ENCODE assay signal across 13 mouse cellular contexts in genomic region chr7:132385456-132386130, GRCm38 (mm10).
DNase-seq lines count a peak whose midpoint lies in the region; ATAC-seq and TF ChIP-seq lines count a peak whose summit lies in the region.
"Had no signal": no experiment of that assay in that cellular context is flagged by ENCODE, and none has a peak within 500 bp of the region (broad histone marks: within the 10 kb centered on the region; RNA-seq: fewer than 3 reads in every experiment).

No protein-coding gene starts in this region.

- no peak for TF ChIP-seq POLR2A in kidney, adult 2 months (IDR thresholded peaks at IDR 0.05; ENCODE audit: low read depth, low read length)

- no peak overlapping the region for H3K4me3 ChIP-seq in forebrain, embryonic 11.5 days (ENCODE audit: low read depth, low read length)
- H3K4me3 ChIP-seq in limb, embryonic 10.5 days = no peak overlapping the region
- H3K4me3 ChIP-seq in kidney, adult 2 months (ENCODE audit: insufficient read depth, low read depth, low read length) = no peak overlapping the region
- H3K4me3 ChIP-seq: heart, embryonic 12.5 days had no signal

- 27% methylated on average over 7 of the region's 7 CpGs for WGBS in forebrain, embryonic 11.5 days
- WGBS in limb, embryonic 10.5 days = 37% methylated on average over 7 of the region's 7 CpGs
- WGBS in kidney, adult 2 months = 74% methylated on average over 7 of the region's 7 CpGs

- ATAC-seq in forebrain, embryonic 11.5 days (replicated peaks; ENCODE audit: low FRiP score) = peak; percentile 51; the same call in 1 of the 2 replicates

- peak; percentile 38 for DNase-seq in layer of hippocampus, adult 9-11 months
- no peak for DNase-seq in layer of hippocampus, postnatal 10 days (ENCODE audit: low spot score in 2 of 2)
- no peak for DNase-seq in forebrain, embryonic 11.5 days (ENCODE audit: low spot score)
- no peak for DNase-seq in limb, embryonic 10.5 days (ENCODE audit: low spot score)
- DNase-seq in retina, embryonic 14.5 days (ENCODE audit: low spot score) = peak; percentile 38
- DNase-seq in kidney, adult 2 months = no peak
- DNase-seq in thymus, postnatal 0 days (ENCODE audit: low spot score) = no peak
- DNase-seq in gastrocnemius, postnatal 36 days = no peak
- DNase-seq: kidney, postnatal 36 days; liver; thymus, adult 2 months had no signal

- 0 out of 2 replicates have a peak overlapping the region, but pooled peaks have one; percentile 12 for H3K27ac ChIP-seq in forebrain, embryonic 11.5 days (ENCODE audit: low read depth, low read length)
- peak overlapping the region; percentile 12; the same call in 1 of the 2 replicates for H3K27ac ChIP-seq in limb, embryonic 10.5 days
- no peak overlapping the region for H3K27ac ChIP-seq in kidney, adult 2 months (ENCODE audit: insufficient read depth, low read depth, low read length)
- H3K27ac ChIP-seq: macrophage had no signal

- no peak for TF ChIP-seq CTCF in kidney, adult 2 months (conservative IDR thresholded peaks at IDR 0.05; ENCODE audit: insufficient read depth, insufficient read length, low read depth, low read length)

- H3K4me2 ChIP-seq in forebrain, embryonic 11.5 days (ENCODE audit: low read depth, low read length, severe bottlenecking) = no peak overlapping the region
- H3K4me2 ChIP-seq: heart, embryonic 12.5 days had no signal

- H3K9me3 ChIP-seq in forebrain, embryonic 11.5 days (ENCODE audit: control insufficient read depth, low read length) = no peaks in the 10 kb centered on the region
- H3K9me3 ChIP-seq in limb, embryonic 10.5 days (replicated peaks) = no peaks in the 10 kb centered on the region
- H3K9me3 ChIP-seq: heart, embryonic 12.5 days had no signal

- H3K4me1 ChIP-seq in forebrain, embryonic 11.5 days (replicated peaks; ENCODE audit: control insufficient read depth, insufficient read depth, low read length) = peaks cover 12% of the 10 kb centered on the region
- peaks cover 37% of the 10 kb centered on the region for H3K4me1 ChIP-seq in limb, embryonic 10.5 days
- H3K4me1 ChIP-seq in kidney, adult 2 months (ENCODE audit: control insufficient read depth, insufficient read depth, low read length) = no peaks in the 10 kb centered on the region

- H3K9ac ChIP-seq in forebrain, embryonic 11.5 days (ENCODE audit: low read length) = no peak overlapping the region; the same call in 1 of the 2 replicates
- H3K9ac ChIP-seq: heart, embryonic 12.5 days had no signal

- intact Hi-C loops in gastrocnemius, postnatal 36 days (cut with DNase I) = no loop called here

- H3K36me3 ChIP-seq in forebrain, embryonic 11.5 days (ENCODE audit: control insufficient read depth, insufficient read depth, low read length) = no peaks in the 10 kb centered on the region
- no peaks in the 10 kb centered on the region for H3K36me3 ChIP-seq in limb, embryonic 10.5 days
- no peaks in the 10 kb centered on the region for H3K36me3 ChIP-seq in kidney, adult 2 months (ENCODE audit: control insufficient read depth, insufficient read depth, low read length)
- H3K36me3 ChIP-seq: heart, embryonic 12.5 days had no signal

- no peaks in the 10 kb centered on the region for H3K27me3 ChIP-seq in forebrain, embryonic 11.5 days (ENCODE audit: control insufficient read depth, insufficient read depth, low read length)
- peaks cover 26% of the 10 kb centered on the region for H3K27me3 ChIP-seq in limb, embryonic 10.5 days (ENCODE audit: low read depth, poor library complexity, severe bottlenecking)
- H3K27me3 ChIP-seq in kidney, adult 2 months (replicated peaks; ENCODE audit: control insufficient read depth, insufficient read depth, low read length) = no peaks in the 10 kb centered on the region
- H3K27me3 ChIP-seq: heart, embryonic 12.5 days had no signal

Comparison
In these comparisons a context has a peak if more than half of its experiments do, and no peak if none do; other contexts are left out.
1. DNase-seq: peak in layer of hippocampus, adult 9-11 months (single experiment) and retina, embryonic 14.5 days (single experiment); none in layer of hippocampus, postnatal 10 days (0 of 2), forebrain, embryonic 11.5 days (single experiment), limb, embryonic 10.5 days (single experiment), kidney, adult 2 months (single experiment), thymus, postnatal 0 days (single experiment) and gastrocnemius, postnatal 36 days (0 of 2).